21 mouse cellular contexts compared by ENCODE assay signal in genomic region chr19:37699711-37700110, GRCm38 (mm10). TPM values are rescaled to one million over a fixed set of nuclear protein-coding genes. Genes with fewer than 3 reads are reported as not detected.
DNase-seq lines count a peak whose midpoint lies in the region; ATAC-seq lines count a peak whose summit lies in the region.
"Had no signal": no experiment of that assay in that cellular context is flagged by ENCODE, and none has a peak within 500 bp of the region (broad histone marks: within the 10 kb centered on the region; RNA-seq: fewer than 3 reads in every experiment).

No protein-coding gene starts in this region.

- no peak for ATAC-seq in hindbrain, embryonic 13.5 days (ENCODE audit: low FRiP score)
- ATAC-seq in midbrain, embryonic 11.5 days (ENCODE audit: low FRiP score) = no peak
- ATAC-seq in midbrain, embryonic 13.5 days = no peak
- ATAC-seq in embryonic facial prominence, embryonic 12.5 days (ENCODE audit: insufficient number of reproducible peaks, insufficient read depth, low FRiP score, low TSS enrichment) = no peak
- ATAC-seq: forebrain, embryonic 13.5 days; forebrain, embryonic 15.5 days had no signal

- no peak for DNase-seq in hindbrain, embryonic 10.5 days (ENCODE audit: low spot score)
- peak; percentile 91 for DNase-seq in midbrain, embryonic 11.5 days (ENCODE audit: low spot score, missing footprints)
- DNase-seq in adrenal gland, adult 2 months = no peak
- DNase-seq: adrenal gland, adult 8-10 months; adrenal gland, postnatal 14 days; adrenal gland, postnatal 36 days; cerebellum, adult 11-12 months; cerebellum, adult 2 months; cerebellum, adult 9-10 months; cerebellum, postnatal 10 days; cerebellum, postnatal 25 days; embryo, embryonic 11 days; forebrain, postnatal 0 days had no signal

- no peaks in the 10 kb centered on the region for H3K9me3 ChIP-seq in hindbrain, embryonic 10.5 days
- H3K9me3 ChIP-seq in hindbrain, embryonic 13.5 days = no peaks in the 10 kb centered on the region
- no peaks in the 10 kb centered on the region for H3K9me3 ChIP-seq in midbrain, embryonic 11.5 days (ENCODE audit: control insufficient read depth, low read length)
- no peaks in the 10 kb centered on the region for H3K9me3 ChIP-seq in midbrain, embryonic 13.5 days
- H3K9me3 ChIP-seq in embryonic facial prominence, embryonic 12.5 days = no peaks in the 10 kb centered on the region
- H3K9me3 ChIP-seq: forebrain, embryonic 13.5 days; forebrain, embryonic 15.5 days had no signal

- no peak overlapping the region for H3K27ac ChIP-seq in hindbrain, embryonic 10.5 days
- no peak overlapping the region for H3K27ac ChIP-seq in hindbrain, embryonic 13.5 days
- H3K27ac ChIP-seq in midbrain, embryonic 11.5 days (ENCODE audit: low read depth, low read length) = no peak overlapping the region
- H3K27ac ChIP-seq in midbrain, embryonic 13.5 days = no peak overlapping the region
- H3K27ac ChIP-seq in embryonic facial prominence, embryonic 12.5 days = no peak overlapping the region
- H3K27ac ChIP-seq: forebrain, embryonic 13.5 days; forebrain, embryonic 15.5 days had no signal

- H3K27me3 ChIP-seq in hindbrain, embryonic 10.5 days (ENCODE audit: insufficient read depth, poor library complexity, severe bottlenecking) = peaks cover 99% of the 10 kb centered on the region
- peaks cover 97% of the 10 kb centered on the region for H3K27me3 ChIP-seq in hindbrain, embryonic 13.5 days
- H3K27me3 ChIP-seq in midbrain, embryonic 11.5 days (ENCODE audit: control insufficient read depth, insufficient read depth, low read length) = peaks cover 81% of the 10 kb centered on the region
- H3K27me3 ChIP-seq in midbrain, embryonic 13.5 days = peaks cover 93% of the 10 kb centered on the region
- peaks cover 81% of the 10 kb centered on the region for H3K27me3 ChIP-seq in embryonic facial prominence, embryonic 12.5 days

- 0 out of 2 replicates have a peak overlapping the region, but pooled peaks have one; percentile 11 for H3K4me3 ChIP-seq in hindbrain, embryonic 10.5 days
- H3K4me3 ChIP-seq in hindbrain, embryonic 13.5 days = no peak overlapping the region
- H3K4me3 ChIP-seq in midbrain, embryonic 11.5 days (ENCODE audit: low read depth, low read length) = no peak overlapping the region
- no peak overlapping the region for H3K4me3 ChIP-seq in midbrain, embryonic 13.5 days (replicated peaks)
- H3K4me3 ChIP-seq in embryonic facial prominence, embryonic 12.5 days = no peak overlapping the region

- 23% methylated on average over 9 of the region's 9 CpGs for WGBS in hindbrain, embryonic 10.5 days
- WGBS in hindbrain, embryonic 13.5 days = 17% methylated on average over 9 of the region's 9 CpGs
- WGBS in midbrain, embryonic 11.5 days = 15% methylated on average over 9 of the region's 9 CpGs
- WGBS in midbrain, embryonic 13.5 days = 19% methylated on average over 9 of the region's 9 CpGs
- 20% methylated on average over 9 of the region's 9 CpGs for whole genome bisulfite sequencing in embryonic facial prominence, embryonic 12.5 days

- H3K4me1 ChIP-seq in hindbrain, embryonic 10.5 days (replicated peaks) = peaks cover 40% of the 10 kb centered on the region
- peaks cover 35% of the 10 kb centered on the region for H3K4me1 ChIP-seq in hindbrain, embryonic 13.5 days (replicated peaks)
- peaks cover 26% of the 10 kb centered on the region for H3K4me1 ChIP-seq in midbrain, embryonic 11.5 days (ENCODE audit: control insufficient read depth, insufficient read depth, low read length)
- H3K4me1 ChIP-seq in midbrain, embryonic 13.5 days (replicated peaks) = peaks cover 29% of the 10 kb centered on the region
- H3K4me1 ChIP-seq in embryonic facial prominence, embryonic 12.5 days = peaks cover 26% of the 10 kb centered on the region

- H3K36me3 ChIP-seq in hindbrain, embryonic 10.5 days = no peaks in the 10 kb centered on the region
- H3K36me3 ChIP-seq in hindbrain, embryonic 13.5 days = no peaks in the 10 kb centered on the region
- H3K36me3 ChIP-seq in midbrain, embryonic 11.5 days (ENCODE audit: control insufficient read depth, insufficient read depth, low read length) = no peaks in the 10 kb centered on the region
- no peaks in the 10 kb centered on the region for H3K36me3 ChIP-seq in midbrain, embryonic 13.5 days
- H3K36me3 ChIP-seq in embryonic facial prominence, embryonic 12.5 days = no peaks in the 10 kb centered on the region
- H3K36me3 ChIP-seq: forebrain, embryonic 15.5 days had no signal

- no peak overlapping the region for H3K9ac ChIP-seq in hindbrain, embryonic 13.5 days
- no peak overlapping the region for H3K9ac ChIP-seq in midbrain, embryonic 11.5 days (ENCODE audit: low read length)
- no peak overlapping the region for H3K9ac ChIP-seq in midbrain, embryonic 13.5 days (replicated peaks)
- no peak overlapping the region for H3K9ac ChIP-seq in embryonic facial prominence, embryonic 12.5 days
- H3K9ac ChIP-seq: forebrain, embryonic 13.5 days; forebrain, embryonic 15.5 days; forebrain, postnatal 0 days had no signal

- no peak overlapping the region for H3K4me2 ChIP-seq in hindbrain, embryonic 13.5 days
- no peak overlapping the region for H3K4me2 ChIP-seq in midbrain, embryonic 11.5 days
- no peak overlapping the region for H3K4me2 ChIP-seq in midbrain, embryonic 13.5 days (replicated peaks)
- H3K4me2 ChIP-seq in embryonic facial prominence, embryonic 12.5 days (replicated peaks) = peak overlapping the region; percentile 1; the same call in 1 of the 2 replicates

RNA-seq across cellular contexts. Expression of gene Cyp26a1, which starts 2.1 kb away (rescaled TPM):
- 39.8 and 42.5 TPM in 2 replicates for polyA plus RNA-seq in hindbrain, embryonic 10.5 days (2016; fragmentation: Nextera tagmentation; extraction: Ambion mirVana)
- polyA plus RNA-seq in hindbrain, embryonic 13.5 days (2015; fragmentation: Nextera tagmentation; extraction: Ambion mirVana) = 0.23 and 0.56 TPM in 2 replicates
- 0.92 and 1.0 TPM in 2 replicates for polyA plus RNA-seq in midbrain, embryonic 11.5 days (2014; fragmentation: Nextera tagmentation; extraction: Ambion mirVana)
- polyA plus RNA-seq in midbrain, embryonic 13.5 days (2015; fragmentation: Nextera tagmentation; extraction: Ambion mirVana) = not detected in 2 replicates
- polyA plus RNA-seq in embryonic facial prominence, embryonic 12.5 days (2016; fragmentation: Nextera tagmentation; extraction: Ambion mirVana) = 11.8 and 14.8 TPM in 2 replicates
- under 1 TPM in 1 of 2 experiments, not detected in 1; 0.14 TPM for total RNA-seq in adrenal gland, adult 2 months (2021)
- not detected in 2 replicates for polyA plus RNA-seq in adrenal gland, adult 2 months (2012; rRNA removed)
- total RNA-seq: adrenal gland, adult 8-10 months; adrenal gland, postnatal 14 days; adrenal gland, postnatal 36 days; forebrain, postnatal 0 days; MEL had no signal
- polyA plus RNA-seq: cerebellum, adult 2 months; forebrain, embryonic 15.5 days had no signal

RNA-seq across cellular contexts. Expression of gene Cyp26c1, which starts 14.3 kb away (rescaled TPM):
- polyA plus RNA-seq in hindbrain, embryonic 10.5 days (2016; fragmentation: Nextera tagmentation; extraction: Ambion mirVana) = 10.0 and 10.1 TPM in 2 replicates
- not detected in 2 replicates for polyA plus RNA-seq in hindbrain, embryonic 13.5 days (2015; fragmentation: Nextera tagmentation; extraction: Ambion mirVana)
- polyA plus RNA-seq in midbrain, embryonic 11.5 days (2014; fragmentation: Nextera tagmentation; extraction: Ambion mirVana) = not detected in 2 replicates
- not detected in 2 replicates for polyA plus RNA-seq in midbrain, embryonic 13.5 days (2015; fragmentation: Nextera tagmentation; extraction: Ambion mirVana)
- polyA plus RNA-seq in embryonic facial prominence, embryonic 12.5 days (2016; fragmentation: Nextera tagmentation; extraction: Ambion mirVana) = 1.0 and 1.1 TPM in 2 replicates
- total RNA-seq in adrenal gland, adult 2 months (2021) = not detected
- polyA plus RNA-seq in adrenal gland, adult 2 months (2012; rRNA removed) = not detected in 2 replicates
- total RNA-seq: adrenal gland, postnatal 14 days; adrenal gland, postnatal 36 days; forebrain, postnatal 0 days had no signal
- polyA plus RNA-seq: cerebellum, adult 2 months; cortical plate, adult 2 months; forebrain, embryonic 11.5 days; forebrain, embryonic 13.5 days; forebrain, embryonic 15.5 days; forebrain, postnatal 0 days had no signal
